Mouse (Mus musculus) thymus, adult 2 months (tissue): ENCODE measurements around the gene Acvrl1. TPM values are rescaled to one million over a fixed set of nuclear protein-coding genes. Genes with fewer than 3 reads are reported as not detected.

Experiments
- DNase-seq: peaks from one replicate; pipeline ENCODE4 v3.0.0; 2021
- H3K27ac ChIP-seq: fragments of 200-500 bp; 2 replicates; pipeline ENCODE4 v1.5.1; 2012; ENCODE audit warnings: low read length, control low read depth; ENCODE audit not compliant: control insufficient read depth, insufficient read depth
- H3K27me3 ChIP-seq: fragments of 200-500 bp; 2 replicates; pipeline ENCODE4 v1.6.1; 2012; ENCODE audit warnings: mild to moderate bottlenecking, low read length, moderate library complexity, mixed read lengths; ENCODE audit not compliant: control insufficient read depth, insufficient read depth
- H3K36me3 ChIP-seq: fragments of 200-500 bp; 2 replicates; pipeline ENCODE4 v1.6.1; 2012; ENCODE audit warnings: mild to moderate bottlenecking, low read length, moderate library complexity; ENCODE audit not compliant: control insufficient read depth, insufficient read depth
- H3K4me1 ChIP-seq: fragments of 200-500 bp; replicated peaks from 2 replicates; pipeline ENCODE4 v1.6.1; 2012; ENCODE audit warnings: low read length; ENCODE audit not compliant: control insufficient read depth, insufficient read depth
- H3K4me3 ChIP-seq: fragments of 200-500 bp; 2 replicates; pipeline ENCODE4 v1.5.1; 2012; ENCODE audit warnings: mild to moderate bottlenecking, low read length, control low read depth, moderate library complexity; ENCODE audit not compliant: control insufficient read depth, insufficient read depth
- CTCF ChIP-seq: fragments of 200-500 bp; IDR thresholded peaks from 2 replicates; pipeline ENCODE4 v1.5.1; 2012; ENCODE audit warnings: mild to moderate bottlenecking, control low read depth, low read length, moderate library complexity, borderline replicate concordance; ENCODE audit not compliant: control insufficient read depth, poor library complexity, insufficient read depth; ENCODE audit errors: extremely low read depth
- POLR2A ChIP-seq: fragments of 200-500 bp; IDR thresholded peaks from 2 replicates; pipeline ENCODE4 v1.6.1; 2012; ENCODE audit warnings: mild to moderate bottlenecking, low read length, control low read depth, moderate library complexity; ENCODE audit not compliant: control insufficient read depth, poor library complexity, insufficient read depth; ENCODE audit errors: extremely low read depth
- WGBS: fragments of 180-500 bp; shearing (Covaris S2); methylation state at CpG from one replicate; pipeline ENCODE4 v1.1.7; 2018; 5-methylcytosine and 5-hydroxymethylcytosine counted together
- polyA plus RNA-seq: library from polyadenylated mRNA; depleted of rRNA; stranded (reverse); fragments of >200 nt; gene quantifications from 2 replicates; pipeline ENCODE4 v1.2.3, GENCODE M21; 2012

Acvrl1 gene
- polyA plus RNA-seq, 1 experiment: 34.2 TPM

DNA sequence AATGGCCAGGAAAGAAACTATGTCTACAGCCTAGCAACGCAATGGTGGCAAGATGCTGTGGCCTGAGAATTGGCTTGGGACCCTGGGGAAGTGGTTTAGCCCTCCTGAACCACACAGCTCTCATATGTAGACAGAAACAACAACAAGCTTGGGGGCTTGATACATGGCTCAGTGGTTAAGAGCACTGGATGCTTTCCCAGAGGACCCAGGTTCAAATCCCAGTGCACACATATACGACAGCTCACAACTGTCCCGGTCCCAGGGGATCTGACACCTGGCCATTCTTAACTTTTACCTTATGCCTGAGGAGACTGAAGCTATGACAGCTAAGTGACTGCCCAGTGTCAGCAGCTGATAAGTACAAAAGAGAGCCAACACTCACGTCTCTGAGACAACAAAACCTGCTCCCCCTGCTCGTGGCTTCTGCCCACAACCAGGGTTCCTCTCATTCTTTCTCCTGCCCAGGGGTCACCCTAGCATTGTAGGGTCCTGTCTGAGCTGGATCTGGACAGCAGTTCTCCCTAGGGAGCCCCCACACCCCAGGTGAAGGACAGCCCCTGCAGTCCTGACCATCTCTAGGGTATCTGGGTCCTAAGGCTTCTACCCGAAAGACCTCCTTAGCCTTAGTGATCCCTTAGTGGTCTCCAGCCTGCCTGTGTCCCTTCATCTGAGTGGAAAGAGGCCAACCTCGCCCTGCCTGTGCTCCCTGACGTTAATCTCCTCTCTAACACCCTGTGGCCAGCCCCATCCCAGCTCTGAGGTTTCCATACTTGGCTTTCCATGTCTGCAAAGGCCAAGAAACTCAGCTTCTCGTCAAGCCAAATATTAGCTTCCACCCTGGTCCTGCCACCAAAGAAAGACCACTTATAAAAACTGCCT lies 6.7 kb upstream of the Acvrl1 start:
- 83% methylated on average over 9 of the region's 9 CpGs for WGBS
- Histone ChIP-seq H3K4me3 (no peak overlapping the region), H3K4me1 (no peaks in the 10 kb centered on the region), H3K36me3 (no peaks in the 10 kb centered on the region), H3K27me3 (no peaks in the 10 kb centered on the region), H3K27ac (no peak overlapping the region)
- DNase-seq: no peak
- TF ChIP-seq CTCF (no peak), POLR2A (no peak)

DNA sequence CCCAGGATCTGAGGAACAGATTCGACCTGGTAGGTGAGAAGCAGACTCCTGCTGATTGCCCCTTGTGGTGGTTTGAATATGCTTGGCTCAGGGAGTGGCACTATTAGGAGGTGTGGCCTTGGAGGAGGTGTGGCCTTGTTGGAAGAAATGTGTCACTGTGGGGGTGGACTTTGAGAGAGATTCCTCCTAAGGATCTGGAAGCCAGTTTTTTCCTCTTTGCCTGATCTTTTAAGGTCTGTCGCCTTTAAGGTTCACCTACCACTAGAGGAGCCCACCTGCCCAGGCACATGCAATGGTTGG lies 6.1 kb upstream of the Acvrl1 start:
- no peaks in the 10 kb centered on the region for H3K4me1 ChIP-seq
- no peak for DNase-seq
- H3K27ac ChIP-seq: no peak overlapping the region

GRCm38 (mm10) chr15:101123202-101123601 lies 5.1 kb upstream of the Acvrl1 start:
- Histone ChIP-seq H3K27ac (no peak overlapping the region), H3K4me3 (no peak overlapping the region), H3K4me1 (no peaks in the 10 kb centered on the region), H3K27me3 (peaks cover 4% of the 10 kb centered on the region), H3K36me3 (no peaks in the 10 kb centered on the region)
- no peak for DNase-seq
- WGBS: 95% methylated on average over 4 of the region's 4 CpGs
- TF ChIP-seq CTCF (no peak), POLR2A (no peak)

More for the DNA sequence above, 6.1 kb upstream of the Acvrl1 start:
- no peaks in the 10 kb centered on the region for H3K27me3 ChIP-seq
- no peak overlapping the region for H3K4me3 ChIP-seq
- TF ChIP-seq CTCF: no peak
- TF ChIP-seq POLR2A: no peak
- no peaks in the 10 kb centered on the region for H3K36me3 ChIP-seq
- 58% methylated on average over 2 of the region's 2 CpGs for whole genome bisulfite sequencing

GRCm38 (mm10) chr15:101125561-101125960 lies 2.8 kb upstream of the Acvrl1 start:
- WGBS: 88% methylated on average over 6 of the region's 6 CpGs
- TF ChIP-seq CTCF (no peak), POLR2A (no peak)
- Histone ChIP-seq H3K4me1 (no peaks in the 10 kb centered on the region), H3K27ac (no peak overlapping the region), H3K4me3 (no peak overlapping the region), H3K36me3 (no peaks in the 10 kb centered on the region), H3K27me3 (peaks cover 12% of the 10 kb centered on the region)
- DNase-seq: no peak

- H3K4me1 ChIP-seq: peaks cover 5% of the 10 kb centered on the region; the same call in 1 of the 2 replicates
- no peak overlapping the region for H3K27ac ChIP-seq
- no peaks in the 10 kb centered on the region for H3K36me3 ChIP-seq
- TF ChIP-seq CTCF (no peak), POLR2A (no peak)
- peaks cover 12% of the 10 kb centered on the region for H3K27me3 ChIP-seq
- no peak overlapping the region for H3K4me3 ChIP-seq
- no peak for DNase-seq
- 90% methylated on average over 12 of the region's 12 CpGs for WGBS
Measured at GRCm38 (mm10) chr15:101126876-101127544, 1.3 kb upstream of the Acvrl1 start.

DNA sequence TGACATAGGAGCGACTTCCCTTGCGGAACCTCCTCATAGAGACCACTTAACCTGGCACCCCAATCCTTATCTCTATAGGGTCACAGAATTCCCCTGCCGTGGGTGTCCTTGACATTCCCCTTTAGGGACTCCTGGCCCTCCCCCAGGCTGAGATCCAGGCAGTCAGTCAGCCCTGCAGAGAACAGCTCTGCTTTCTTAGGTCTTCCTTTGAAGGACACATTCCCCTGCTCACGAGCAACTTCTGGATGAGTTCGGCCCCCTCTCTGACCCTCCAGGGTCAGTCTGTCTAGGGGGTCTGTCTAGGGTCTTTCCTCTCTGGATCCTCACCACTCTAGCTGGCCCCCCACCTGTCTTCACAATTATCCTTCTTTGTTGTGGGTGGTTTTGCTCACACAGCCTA lies 1.1 kb downstream of the Acvrl1 start:
- no peak for TF ChIP-seq POLR2A
- 62% methylated on average over 5 of the region's 5 CpGs for WGBS
- no peak for DNase-seq
- Histone ChIP-seq H3K4me1 (peaks cover 11% of the 10 kb centered on the region), H3K4me3 (no peak overlapping the region), H3K27me3 (peaks cover 12% of the 10 kb centered on the region), H3K27ac (no peak overlapping the region), H3K36me3 (no peaks in the 10 kb centered on the region)

GRCm38 (mm10) chr15:101131498-101131897 lies 3.2 kb downstream of the Acvrl1 start:
- Histone ChIP-seq H3K4me1 (peaks cover 27% of the 10 kb centered on the region), H3K36me3 (no peaks in the 10 kb centered on the region), H3K4me3 (no peak overlapping the region), H3K27me3 (peaks cover 12% of the 10 kb centered on the region), H3K27ac (no peak overlapping the region)
- TF ChIP-seq POLR2A (no peak), CTCF (no peak)
- WGBS: 12% methylated on average over 11 of the region's 11 CpGs
- no peak for DNase-seq
